Mouse (Mus musculus): ENCODE data around the gene Cdr2.

GRCm38 (mm10) chr7:120960601-120961000 is 21.5 kb downstream of the Cdr2 start:
- TF ChIP-seq CTCF (IDR thresholded peaks at IDR 0.05; ENCODE audit: insufficient read depth, low read depth, low read length), result no peak
- no peak for TF ChIP-seq POLR2A (IDR thresholded peaks at IDR 0.05; ENCODE audit: insufficient read depth, low read depth, low read length)

All from olfactory bulb, adult 2 months (tissue).